Mouse (Mus musculus) bone marrow macrophage, adult 2 months (primary cell): ENCODE data around the gene Lmo7.

Experiments used
- CTCF ChIP-seq: IDR thresholded peaks from 2 replicates; pipeline ENCODE4 v1.5.1; 2012; ENCODE audit warnings: low read depth, mild to moderate bottlenecking, low read length, moderate library complexity
- POLR2A ChIP-seq: IDR thresholded peaks from 2 replicates; pipeline ENCODE4 v1.6.1; 2012; ENCODE audit warnings: mild to moderate bottlenecking, low read depth, low read length, borderline replicate concordance

DNA sequence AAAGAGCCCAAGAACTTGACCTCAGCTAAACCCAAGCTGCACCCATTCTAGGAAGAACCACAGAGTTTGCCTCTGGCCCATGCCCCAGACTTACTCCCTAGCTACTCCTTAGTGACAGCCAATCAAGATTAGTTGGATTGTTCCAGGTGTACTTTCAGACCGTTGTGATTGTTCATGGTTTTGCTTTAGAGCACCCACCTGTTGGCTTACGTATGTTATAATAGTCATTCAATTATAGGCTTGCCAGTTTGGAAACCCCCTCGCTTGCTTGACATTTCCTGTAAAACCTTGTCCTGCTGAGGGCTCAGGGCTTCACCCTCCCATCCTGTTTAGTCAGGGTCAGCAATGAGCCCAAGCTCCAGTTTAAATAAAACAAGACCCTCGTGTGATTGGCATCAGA is 25.3 kb upstream of the Lmo7 start:
- TF ChIP-seq CTCF = no peak
- no peak for TF ChIP-seq POLR2A
